Mouse (Mus musculus): ENCODE data around the gene Hcls1. TPM values are rescaled to one million over a fixed set of nuclear protein-coding genes. Genes with fewer than 3 reads are reported as not detected.

The Hcls1 gene
- polyA plus RNA-seq, 1 experiment from 2014 or later, result 0.88 TPM

- WGBS, result 68% methylated on average over 8 of the region's 8 CpGs
- no peak for DNase-seq (ENCODE audit: low spot score)
- H3K36me3 ChIP-seq (ENCODE audit: control insufficient read depth, insufficient read depth, low read length), result no peaks in the 10 kb centered on the region
These were observed 54.7 kb downstream of the Hcls1 start for GRCm38 (mm10) chr16:36989493-36989892.

GRCm38 (mm10) chr16:36989999-36990625, 55.3 kb downstream of the Hcls1 start, which contains the start of gene Fbxo40:
TSS of gene Fbxo40 (minus strand) at chr16:36990467.
- Histone ChIP-seq H3K27ac (ENCODE audit: low read depth, low read length) (no peak within 1 kb of the TSS), H3K4me2 (ENCODE audit: low read depth, low read length, severe bottlenecking) (no peak within 1 kb of the TSS), H3K9me3 (ENCODE audit: control insufficient read depth, low read length) (no peaks in the 10 kb centered on the region), H3K4me1 (replicated peaks; ENCODE audit: control insufficient read depth, insufficient read depth, low read length) (no peaks in the 10 kb centered on the region), H3K9ac (ENCODE audit: low read length) (no peak within 1 kb of the TSS), H3K4me3 (ENCODE audit: low read depth, low read length) (no peak within 1 kb of the TSS), H3K36me3 (ENCODE audit: control insufficient read depth, insufficient read depth, low read length) (no peaks in the 10 kb centered on the region), H3K27me3 (ENCODE audit: control insufficient read depth, insufficient read depth, low read length) (no peaks in the 10 kb centered on the region)
- WGBS, result 84% methylated on average over 18 of the region's 18 CpGs
- DNase-seq (ENCODE audit: low spot score), result no peak
- no peak for ATAC-seq (replicated peaks; ENCODE audit: low FRiP score)

More at GRCm38 (mm10) chr16:36989493-36989892, 54.7 kb downstream of the Hcls1 start:
- Histone ChIP-seq H3K27ac (ENCODE audit: low read depth, low read length) (no peak overlapping the region), H3K27me3 (ENCODE audit: control insufficient read depth, insufficient read depth, low read length) (no peaks in the 10 kb centered on the region), H3K4me1 (replicated peaks; ENCODE audit: control insufficient read depth, insufficient read depth, low read length) (no peaks in the 10 kb centered on the region), H3K9ac (ENCODE audit: low read length) (no peak overlapping the region), H3K9me3 (ENCODE audit: control insufficient read depth, low read length) (no peaks in the 10 kb centered on the region), H3K4me2 (ENCODE audit: low read depth, low read length, severe bottlenecking) (no peak overlapping the region), H3K4me3 (ENCODE audit: low read depth, low read length) (no peak overlapping the region)
- ATAC-seq (replicated peaks; ENCODE audit: low FRiP score), result no peak

GRCm38 (mm10) chr16:36997650-36998049, 62.9 kb downstream of the Hcls1 start:
- DNase-seq (ENCODE audit: low spot score) (no peak), ATAC-seq (replicated peaks; ENCODE audit: low FRiP score) (no peak)
- Histone ChIP-seq H3K27me3 (ENCODE audit: control insufficient read depth, insufficient read depth, low read length) (no peaks in the 10 kb centered on the region), H3K9ac (ENCODE audit: low read length) (no peak overlapping the region), H3K27ac (ENCODE audit: low read depth, low read length) (no peak overlapping the region), H3K4me1 (replicated peaks; ENCODE audit: control insufficient read depth, insufficient read depth, low read length) (no peaks in the 10 kb centered on the region), H3K4me3 (ENCODE audit: low read depth, low read length) (no peak overlapping the region), H3K4me2 (ENCODE audit: low read depth, low read length, severe bottlenecking) (no peak overlapping the region), H3K36me3 (ENCODE audit: control insufficient read depth, insufficient read depth, low read length) (no peaks in the 10 kb centered on the region), H3K9me3 (ENCODE audit: control insufficient read depth, low read length) (no peaks in the 10 kb centered on the region)
- WGBS, result 84% methylated on average over 6 of the region's 6 CpGs

GRCm38 (mm10) chr16:36999366-36999972, 64.7 kb downstream of the Hcls1 start:
- no peaks in the 10 kb centered on the region for H3K9me3 ChIP-seq (ENCODE audit: control insufficient read depth, low read length)
- H3K4me1 ChIP-seq (replicated peaks; ENCODE audit: control insufficient read depth, insufficient read depth, low read length), result no peaks in the 10 kb centered on the region
- no peak overlapping the region for H3K9ac ChIP-seq (ENCODE audit: low read length)
- DNase-seq (ENCODE audit: low spot score), result no peak
- no peak overlapping the region for H3K4me3 ChIP-seq (ENCODE audit: low read depth, low read length)
- no peaks in the 10 kb centered on the region for H3K27me3 ChIP-seq (ENCODE audit: control insufficient read depth, insufficient read depth, low read length)
- H3K36me3 ChIP-seq (ENCODE audit: control insufficient read depth, insufficient read depth, low read length), result no peaks in the 10 kb centered on the region
- no peak overlapping the region for H3K27ac ChIP-seq (ENCODE audit: low read depth, low read length)
- no peak for ATAC-seq (replicated peaks; ENCODE audit: low FRiP score)
- no peak overlapping the region for H3K4me2 ChIP-seq (ENCODE audit: low read depth, low read length, severe bottlenecking)
- 83% methylated on average over 9 of the region's 9 CpGs for WGBS

GRCm38 (mm10) chr16:37009262-37009661, 74.5 kb downstream of the Hcls1 start:
- DNase-seq (ENCODE audit: low spot score) (no peak), ATAC-seq (replicated peaks; ENCODE audit: low FRiP score) (no peak)
- Histone ChIP-seq H3K9ac (ENCODE audit: low read length) (no peak overlapping the region), H3K36me3 (ENCODE audit: control insufficient read depth, insufficient read depth, low read length) (no peaks in the 10 kb centered on the region), H3K9me3 (ENCODE audit: control insufficient read depth, low read length) (no peaks in the 10 kb centered on the region), H3K27me3 (ENCODE audit: control insufficient read depth, insufficient read depth, low read length) (no peaks in the 10 kb centered on the region), H3K4me2 (ENCODE audit: low read depth, low read length, severe bottlenecking) (no peak overlapping the region), H3K27ac (ENCODE audit: low read depth, low read length) (no peak overlapping the region), H3K4me3 (ENCODE audit: low read depth, low read length) (no peak overlapping the region), H3K4me1 (replicated peaks; ENCODE audit: control insufficient read depth, insufficient read depth, low read length) (peaks cover 2% of the 10 kb centered on the region; the same call in 1 of the 2 replicates)
- WGBS, result 76% methylated on average over 6 of the region's 6 CpGs

GRCm38 (mm10) chr16:37010370-37010769, 75.6 kb downstream of the Hcls1 start:
- Histone ChIP-seq H3K27me3 (ENCODE audit: control insufficient read depth, insufficient read depth, low read length) (no peaks in the 10 kb centered on the region), H3K4me1 (replicated peaks; ENCODE audit: control insufficient read depth, insufficient read depth, low read length) (peaks cover 2% of the 10 kb centered on the region; the same call in 1 of the 2 replicates), H3K9me3 (ENCODE audit: control insufficient read depth, low read length) (no peaks in the 10 kb centered on the region), H3K9ac (ENCODE audit: low read length) (no peak overlapping the region), H3K27ac (ENCODE audit: low read depth, low read length) (no peak overlapping the region), H3K36me3 (ENCODE audit: control insufficient read depth, insufficient read depth, low read length) (no peaks in the 10 kb centered on the region), H3K4me3 (ENCODE audit: low read depth, low read length) (no peak overlapping the region), H3K4me2 (ENCODE audit: low read depth, low read length, severe bottlenecking) (no peak overlapping the region)
- WGBS, result 71% methylated on average over 4 of the region's 4 CpGs
- DNase-seq (ENCODE audit: low spot score), result no peak
- ATAC-seq (replicated peaks; ENCODE audit: low FRiP score), result peak; percentile 47

- H3K4me1 ChIP-seq (replicated peaks; ENCODE audit: control insufficient read depth, insufficient read depth, low read length), result peaks cover 2% of the 10 kb centered on the region; the same call in 1 of the 2 replicates
- H3K4me2 ChIP-seq (ENCODE audit: low read depth, low read length, severe bottlenecking), result peak within 1 kb of the TSS; percentile 78
- H3K36me3 ChIP-seq (ENCODE audit: control insufficient read depth, insufficient read depth, low read length), result no peaks in the 10 kb centered on the region
- no peak within 1 kb of the TSS for H3K27ac ChIP-seq (ENCODE audit: low read depth, low read length)
- H3K9me3 ChIP-seq (ENCODE audit: control insufficient read depth, low read length), result no peaks in the 10 kb centered on the region
- 5% methylated on average over 30 of the region's 30 CpGs for WGBS
- peak within 1 kb of the TSS; percentile 90 for H3K4me3 ChIP-seq (ENCODE audit: low read depth, low read length)
- no peaks in the 10 kb centered on the region for H3K27me3 ChIP-seq (ENCODE audit: control insufficient read depth, insufficient read depth, low read length)
- DNase-seq (ENCODE audit: low spot score) (peak; percentile 91), ATAC-seq (replicated peaks; ENCODE audit: low FRiP score) (peak; percentile 96)
- H3K9ac ChIP-seq (ENCODE audit: low read length), result peak within 1 kb of the TSS; percentile 83
These were observed 76.5 kb downstream of the Hcls1 start, which contains the start of gene Polq for GRCm38 (mm10) chr16:37011061-37011921. TSS of gene Polq (plus strand) at chr16:37011786.

GRCm38 (mm10) chr16:37011922-37012289, 77.1 kb downstream of the Hcls1 start:
- WGBS, result under 1% methylated on average over 26 of the region's 26 CpGs
- DNase-seq (ENCODE audit: low spot score) (peak; percentile 68), ATAC-seq (replicated peaks; ENCODE audit: low FRiP score) (peak; percentile 74)
- Histone ChIP-seq H3K4me1 (replicated peaks; ENCODE audit: control insufficient read depth, insufficient read depth, low read length) (peaks cover 2% of the 10 kb centered on the region; the same call in 1 of the 2 replicates), H3K4me3 (ENCODE audit: low read depth, low read length) (peak overlapping the region; percentile 90), H3K36me3 (ENCODE audit: control insufficient read depth, insufficient read depth, low read length) (no peaks in the 10 kb centered on the region), H3K4me2 (ENCODE audit: low read depth, low read length, severe bottlenecking) (peak overlapping the region; percentile 78), H3K27ac (ENCODE audit: low read depth, low read length) (no peak overlapping the region), H3K27me3 (ENCODE audit: control insufficient read depth, insufficient read depth, low read length) (no peaks in the 10 kb centered on the region), H3K9ac (ENCODE audit: low read length) (peak overlapping the region; percentile 83), H3K9me3 (ENCODE audit: control insufficient read depth, low read length) (no peaks in the 10 kb centered on the region)

All from forebrain, embryonic 11.5 days (tissue).